Comparison of ENCODE assay signal across 8 mouse cellular contexts in the genomic region with DNA sequence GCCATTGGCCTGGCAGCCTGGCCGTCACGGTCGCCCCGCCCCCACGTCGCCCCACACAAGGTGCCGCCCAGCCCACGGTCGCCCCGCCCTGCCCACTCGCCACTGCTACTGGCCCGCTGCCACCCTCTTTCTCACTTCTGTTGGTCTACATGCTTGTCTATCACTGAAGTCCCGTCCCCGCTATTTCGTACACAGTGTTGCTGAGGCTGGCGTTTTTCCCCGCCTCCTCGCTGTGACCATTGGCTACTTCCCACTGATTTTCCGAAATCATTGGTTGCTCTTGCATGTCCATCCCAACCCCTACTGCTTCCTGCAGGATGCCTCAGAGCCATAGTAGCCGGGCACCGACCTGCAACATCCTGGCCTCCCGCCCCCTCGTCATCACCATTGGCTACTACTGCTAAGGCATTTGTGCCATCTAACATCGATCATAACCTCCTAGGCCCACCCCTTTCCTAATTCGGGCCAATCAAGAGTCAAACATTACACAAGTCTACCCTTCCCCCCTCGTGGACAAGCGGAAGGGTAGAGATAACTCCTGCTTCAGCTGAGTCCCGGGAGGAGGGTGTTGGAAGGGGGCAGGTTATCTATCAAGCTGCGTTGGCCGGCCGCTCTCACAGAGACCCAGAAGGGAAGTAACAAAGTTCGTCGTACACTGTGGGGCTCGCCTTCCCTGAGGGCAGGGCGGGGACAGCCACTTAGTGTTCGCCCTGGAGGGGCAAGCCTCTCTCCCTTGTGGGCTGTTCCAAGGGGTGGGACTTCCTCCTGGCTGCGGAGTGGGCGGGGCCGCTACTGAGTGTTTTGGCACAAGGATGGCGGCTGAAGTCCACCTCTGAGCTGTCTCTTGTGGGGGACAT. TPM values are rescaled to one million over a fixed set of nuclear protein-coding genes. Genes with fewer than 3 reads are reported as not detected.
DNase-seq lines count a peak whose midpoint lies in the region; ATAC-seq and TF ChIP-seq lines count a peak whose summit lies in the region.

No protein-coding gene starts in this region.

- peaks cover 2% of the 10 kb centered on the region for H3K27me3 ChIP-seq in megakaryocyte, embryonic 14.5 days (replicated peaks)

- H3K9me3 ChIP-seq in megakaryocyte, embryonic 14.5 days = no peaks in the 10 kb centered on the region

- H3K27ac ChIP-seq in cortical plate, adult 2 months (ENCODE audit: insufficient read depth, low read length) = peak overlapping the region; percentile 74

- ATAC-seq in activated CD4-positive, CD25-positive, alpha-beta regulatory T cell, adult 4 months = peak; percentile 90

- DNase-seq in gastrocnemius, adult 8-10 months (ENCODE audit: low spot score in 2 of 2) = peak; percentile 100
- DNase-seq in hindlimb bud, embryonic 11.5 days (ENCODE audit: extremely low spot score, low read depth, low spot score) = peak; percentile 99
- peak; percentile 99 to 100 for DNase-seq in left cerebral cortex, adult 8-10 months (ENCODE audit: low spot score in 2 of 2)
- peak; percentile 100 for DNase-seq in right cerebral cortex, postnatal 10 days (ENCODE audit: low spot score in 2 of 2)
- peak; percentile 100 for DNase-seq in urinary bladder, postnatal 25 days (ENCODE audit: low spot score)

- peak overlapping the region; percentile 85 for H3K4me3 ChIP-seq in cortical plate, adult 2 months (ENCODE audit: insufficient read depth, low read length)
- H3K4me3 ChIP-seq in megakaryocyte, embryonic 14.5 days (replicated peaks) = peak overlapping the region; percentile 100

- H3K4me1 ChIP-seq in cortical plate, adult 2 months (ENCODE audit: control insufficient read depth, insufficient read depth, low read length) = peaks cover 1% of the 10 kb centered on the region; the same call in 1 of the 2 replicates
- H3K4me1 ChIP-seq in megakaryocyte, embryonic 14.5 days = peaks cover 55% of the 10 kb centered on the region

- peaks cover 35% of the 10 kb centered on the region for H3K36me3 ChIP-seq in megakaryocyte, embryonic 14.5 days (replicated peaks; ENCODE audit: low read length)

- TF ChIP-seq POLR2A in cortical plate, adult 2 months (IDR thresholded peaks at IDR 0.05; ENCODE audit: extremely low read depth, insufficient read depth, low read length) = peak; percentile 65; the same call in 1 of the 2 replicates

- no peak for TF ChIP-seq CTCF in cortical plate, adult 2 months (IDR thresholded peaks at IDR 0.05; ENCODE audit: extremely low read depth, insufficient read depth, low read length)

RNA-seq across cellular contexts. Expression of gene Rab40c, which starts 0.5 kb away (rescaled TPM):
- 1 to 10 TPM; 5.1 to 5.6 TPM for polyA plus RNA-seq in activated CD4-positive, CD25-positive, alpha-beta regulatory T cell, adult 4 months (2017; shearing (Covaris generic))
- 68.9 and 71.1 TPM in 2 replicates for polyA plus RNA-seq in cortical plate, adult 2 months (2012; rRNA removed)
- 10 to 100 TPM in 3 of 4 experiments, 1 to 10 TPM in 1; 7.9 to 13.3 (median 12.7) TPM for total RNA-seq in gastrocnemius, adult 8-10 months (2022)
- 10 to 100 TPM; 39.7 to 46.1 (median 45.1) TPM for total RNA-seq in left cerebral cortex, adult 8-10 months (2022)
- 8.8 and 24.8 TPM in 2 replicates for polyA plus RNA-seq in megakaryocyte, embryonic 14.5 days (2012; ENCODE audit: insufficient read depth, low replicate concordance)

RNA-seq across cellular contexts. Expression of gene Pigq, which starts 24.7 kb away (rescaled TPM):
- polyA plus RNA-seq in activated CD4-positive, CD25-positive, alpha-beta regulatory T cell, adult 4 months (2017; shearing (Covaris generic)) = 10 to 100 TPM; 19.0 to 26.6 TPM
- polyA plus RNA-seq in cortical plate, adult 2 months (2012; rRNA removed) = 156 and 159 TPM in 2 replicates
- 10 to 100 TPM; 18.1 to 21.0 (median 18.8) TPM for total RNA-seq in gastrocnemius, adult 8-10 months (2022)
- 100 to 1,000 TPM; 104 to 113 (median 104) TPM for total RNA-seq in left cerebral cortex, adult 8-10 months (2022)
- polyA plus RNA-seq in megakaryocyte, embryonic 14.5 days (2012; ENCODE audit: insufficient read depth, low replicate concordance) = 48.5 and 65.5 TPM in 2 replicates

RNA-seq across cellular contexts. Expression of gene Nhlrc4, which starts 24.7 kb away (rescaled TPM):
- not detected for polyA plus RNA-seq in activated CD4-positive, CD25-positive, alpha-beta regulatory T cell, adult 4 months (2017; shearing (Covaris generic))
- 1.1 and 1.9 TPM in 2 replicates for polyA plus RNA-seq in cortical plate, adult 2 months (2012; rRNA removed)
- not detected for total RNA-seq in gastrocnemius, adult 8-10 months (2022)
- total RNA-seq in left cerebral cortex, adult 8-10 months (2022) = under 1 TPM; 0.41 to 0.74 (median 0.48) TPM
- not detected in 2 replicates for polyA plus RNA-seq in megakaryocyte, embryonic 14.5 days (2012; ENCODE audit: insufficient read depth, low replicate concordance)

RNA-seq across cellular contexts. Expression of gene A930017K11Rik, which starts 32.4 kb away (rescaled TPM):
- polyA plus RNA-seq in activated CD4-positive, CD25-positive, alpha-beta regulatory T cell, adult 4 months (2017; shearing (Covaris generic)) = not detected
- polyA plus RNA-seq in cortical plate, adult 2 months (2012; rRNA removed) = 0.79 and 0.92 TPM in 2 replicates
- not detected for total RNA-seq in gastrocnemius, adult 8-10 months (2022)
- total RNA-seq in left cerebral cortex, adult 8-10 months (2022) = 1 to 10 TPM in 3 of 4 experiments, under 1 TPM in 1; 0.63 to 1.8 (median 1.4) TPM
- not detected in 2 replicates for polyA plus RNA-seq in megakaryocyte, embryonic 14.5 days (2012; ENCODE audit: insufficient read depth, low replicate concordance)

RNA-seq across cellular contexts. Expression of gene Wfikkn1, which starts 39.4 kb away (rescaled TPM):
- polyA plus RNA-seq in activated CD4-positive, CD25-positive, alpha-beta regulatory T cell, adult 4 months (2017; shearing (Covaris generic)) = under 1 TPM; 0.48 to 0.82 TPM
- polyA plus RNA-seq in cortical plate, adult 2 months (2012; rRNA removed) = 0.26 and 0.61 TPM in 2 replicates
- total RNA-seq in gastrocnemius, adult 8-10 months (2022) = under 1 TPM; 0.15 to 0.62 (median 0.38) TPM
- 1 to 10 TPM; 1.4 to 3.2 (median 1.5) TPM for total RNA-seq in left cerebral cortex, adult 8-10 months (2022)
- polyA plus RNA-seq in megakaryocyte, embryonic 14.5 days (2012; ENCODE audit: insufficient read depth, low replicate concordance) = 1.9 and 3.1 TPM in 2 replicates

Comparison
In these comparisons a context has a peak if more than half of its experiments do, and no peak if none do; other contexts are left out.
1. Peak in every context shown above with its lines: DNase-seq, ATAC-seq, H3K4me3 ChIP-seq and H3K27ac ChIP-seq.